Mouse (Mus musculus): Measurements from ENCODE around the gene Rptor. TPM values are rescaled to one million over a fixed set of nuclear protein-coding genes. Genes with fewer than 3 reads are reported as not detected.
A peak's percentile ranks its signal among the peaks of the same experiment; 100 is the strongest.

The Rptor gene
- polyA plus RNA-seq, 1 experiment from 2014 or later, result 12.5 TPM

GRCm38 (mm10) chr11:119692196-119692910, 89.6 kb downstream of the Rptor start:
- no peaks in the 10 kb centered on the region for H3K27me3 ChIP-seq
- H3K9me3 ChIP-seq, result no peaks in the 10 kb centered on the region
- H3K4me3 ChIP-seq, result no peak overlapping the region
- H3K9ac ChIP-seq, result no peak overlapping the region
- ATAC-seq (ENCODE audit: insufficient number of reproducible peaks, insufficient read depth, low FRiP score, low TSS enrichment, low read depth), result no peak
- peaks cover 19% of the 10 kb centered on the region for H3K4me1 ChIP-seq
- 84% methylated on average over 6 of the region's 6 CpGs for WGBS
- no peaks in the 10 kb centered on the region for H3K36me3 ChIP-seq
- H3K27ac ChIP-seq, result no peak overlapping the region
- no peak overlapping the region for H3K4me2 ChIP-seq

- no peak for ATAC-seq (ENCODE audit: insufficient number of reproducible peaks, insufficient read depth, low FRiP score, low TSS enrichment, low read depth)
- H3K4me1 ChIP-seq, result peaks cover 19% of the 10 kb centered on the region
- no peak overlapping the region for H3K27ac ChIP-seq
- no peak overlapping the region for H3K4me2 ChIP-seq
- no peak overlapping the region for H3K9ac ChIP-seq
- no peaks in the 10 kb centered on the region for H3K9me3 ChIP-seq
- no peaks in the 10 kb centered on the region for H3K27me3 ChIP-seq
- no peaks in the 10 kb centered on the region for H3K36me3 ChIP-seq
- H3K4me3 ChIP-seq, result no peak overlapping the region
- WGBS, result 27% methylated on average over 1 of the region's 1 CpGs
These were observed 90.2 kb downstream of the Rptor start for GRCm38 (mm10) chr11:119692911-119693261.

DNA sequence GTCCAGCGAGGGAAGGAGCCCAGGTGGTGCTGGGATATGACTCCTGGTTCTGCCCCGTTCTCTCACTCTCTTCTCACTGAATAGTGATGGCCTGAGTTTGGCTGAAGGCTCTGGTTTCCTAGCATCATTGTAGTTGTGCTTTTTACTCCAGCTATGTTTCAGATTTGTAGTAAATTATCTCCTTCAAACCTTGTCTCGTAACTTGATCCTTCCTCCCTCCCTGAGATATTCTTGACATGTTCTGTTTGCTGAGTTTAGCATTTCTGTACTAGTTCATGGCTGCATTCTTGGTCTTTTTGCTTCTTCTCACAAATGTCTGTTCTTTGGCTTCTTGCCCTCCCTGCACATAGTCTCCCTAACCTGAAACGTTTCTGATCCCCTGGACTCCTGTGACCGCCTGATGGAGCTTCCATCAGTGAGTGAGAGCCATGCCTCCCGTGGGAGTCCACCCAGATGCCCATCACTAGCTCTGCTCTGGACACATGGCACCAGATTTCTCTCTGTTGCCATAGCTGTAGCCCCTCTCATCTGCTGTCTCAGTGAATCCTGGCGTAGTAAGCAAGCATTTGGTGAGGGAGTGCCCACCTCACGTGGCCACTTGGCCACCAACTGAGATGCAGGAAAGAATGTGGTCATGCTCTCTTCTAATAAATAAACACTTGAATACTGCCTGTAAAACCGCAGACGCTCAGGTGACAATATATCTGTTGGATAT, 91.6 kb downstream of the Rptor start:
- H3K27me3 ChIP-seq, result no peaks in the 10 kb centered on the region
- no peaks in the 10 kb centered on the region for H3K36me3 ChIP-seq
- 67% methylated on average over 10 of the region's 10 CpGs for WGBS
- no peak for ATAC-seq (ENCODE audit: insufficient number of reproducible peaks, insufficient read depth, low FRiP score, low TSS enrichment, low read depth)
- peak overlapping the region; percentile 5; the same call in 1 of the 2 replicates for H3K27ac ChIP-seq
- no peak overlapping the region for H3K4me2 ChIP-seq
- peaks cover 19% of the 10 kb centered on the region for H3K4me1 ChIP-seq
- no peak overlapping the region for H3K9ac ChIP-seq
- H3K9me3 ChIP-seq, result no peaks in the 10 kb centered on the region
- H3K4me3 ChIP-seq, result no peak overlapping the region

DNA sequence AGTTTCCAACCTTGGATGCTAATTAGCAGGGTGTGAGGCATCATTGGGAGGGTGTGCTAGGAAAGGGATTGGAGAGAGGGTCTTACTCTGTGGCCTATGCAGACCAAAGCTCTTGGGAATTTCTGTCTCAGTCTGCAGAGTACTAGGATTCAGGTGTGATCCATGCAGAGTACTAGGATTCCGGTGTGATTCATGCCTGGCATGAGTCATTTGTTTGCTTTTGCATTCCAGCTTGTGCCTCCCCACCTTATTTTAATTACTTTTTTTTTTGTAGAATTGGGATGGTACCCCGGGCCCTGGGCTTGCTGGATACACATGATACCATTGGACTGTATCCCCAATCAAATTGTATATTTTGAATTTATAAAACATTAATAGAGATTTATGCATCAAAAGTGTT, 93.7 kb downstream of the Rptor start:
- ATAC-seq (ENCODE audit: insufficient number of reproducible peaks, insufficient read depth, low FRiP score, low TSS enrichment, low read depth), result no peak

GRCm38 (mm10) chr11:119705381-119706066, 102.8 kb downstream of the Rptor start:
- H3K27ac ChIP-seq, result no peak overlapping the region
- no peaks in the 10 kb centered on the region for H3K27me3 ChIP-seq
- peaks cover 24% of the 10 kb centered on the region for H3K4me1 ChIP-seq
- H3K4me2 ChIP-seq, result no peak overlapping the region
- no peak for ATAC-seq (ENCODE audit: insufficient number of reproducible peaks, insufficient read depth, low FRiP score, low TSS enrichment, low read depth)
- 87% methylated on average over 4 of the region's 6 CpGs for WGBS
- no peaks in the 10 kb centered on the region for H3K36me3 ChIP-seq
- H3K9ac ChIP-seq, result no peak overlapping the region
- H3K9me3 ChIP-seq, result no peaks in the 10 kb centered on the region
- no peak overlapping the region for H3K4me3 ChIP-seq

More for the DNA sequence above, 93.7 kb downstream of the Rptor start:
- Histone ChIP-seq H3K27me3 (no peaks in the 10 kb centered on the region), H3K4me1 (peaks cover 15% of the 10 kb centered on the region), H3K36me3 (no peaks in the 10 kb centered on the region), H3K9me3 (no peaks in the 10 kb centered on the region), H3K4me3 (no peak overlapping the region), H3K9ac (no peak overlapping the region), H3K4me2 (no peak overlapping the region), H3K27ac (no peak overlapping the region)
- WGBS, result 73% methylated on average over 2 of the region's 2 CpGs

DNA sequence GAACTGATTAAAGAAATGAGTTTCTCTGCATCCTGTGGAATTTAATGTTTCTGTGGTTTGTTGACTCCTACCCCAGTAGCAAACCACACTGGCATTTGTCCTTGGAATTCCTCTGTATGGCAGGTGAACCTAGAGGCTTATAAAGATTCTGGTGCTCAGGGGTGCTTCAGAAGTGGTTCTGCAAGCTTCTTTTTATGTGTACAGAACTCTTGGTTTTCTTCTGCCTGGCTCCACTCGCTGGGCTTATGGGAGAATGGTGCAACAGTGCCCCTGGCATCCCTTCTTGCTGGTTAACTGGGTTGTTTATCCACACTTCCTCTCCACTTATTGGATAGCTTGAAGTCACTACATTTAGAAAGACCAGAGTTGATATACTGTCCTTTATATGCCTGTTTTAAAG, 104.6 kb downstream of the Rptor start:
- H3K36me3 ChIP-seq, result no peaks in the 10 kb centered on the region
- H3K4me2 ChIP-seq, result no peak overlapping the region
- no peak for ATAC-seq (ENCODE audit: insufficient number of reproducible peaks, insufficient read depth, low FRiP score, low TSS enrichment, low read depth)
- H3K4me3 ChIP-seq, result no peak overlapping the region
- no peak overlapping the region for H3K27ac ChIP-seq
- H3K9me3 ChIP-seq, result no peaks in the 10 kb centered on the region
- H3K27me3 ChIP-seq, result no peaks in the 10 kb centered on the region
- 76% methylated on average over 1 of the region's 1 CpGs for WGBS
- no peak overlapping the region for H3K9ac ChIP-seq
- H3K4me1 ChIP-seq, result peaks cover 24% of the 10 kb centered on the region

GRCm38 (mm10) chr11:119709239-119709638, 106.5 kb downstream of the Rptor start:
- WGBS, result 46% methylated on average over 4 of the region's 4 CpGs

GRCm38 (mm10) chr11:119710338-119710737, 107.6 kb downstream of the Rptor start:
- Histone ChIP-seq H3K9me3 (no peaks in the 10 kb centered on the region), H3K36me3 (no peaks in the 10 kb centered on the region), H3K27ac (no peak overlapping the region), H3K27me3 (no peaks in the 10 kb centered on the region), H3K9ac (no peak overlapping the region), H3K4me3 (no peak overlapping the region), H3K4me1 (peaks cover 29% of the 10 kb centered on the region), H3K4me2 (no peak overlapping the region)
- ATAC-seq (ENCODE audit: insufficient number of reproducible peaks, insufficient read depth, low FRiP score, low TSS enrichment, low read depth), result no peak
- 96% methylated on average over 3 of the region's 3 CpGs for WGBS

More at GRCm38 (mm10) chr11:119709239-119709638, 106.5 kb downstream of the Rptor start:
- Histone ChIP-seq H3K4me1 (peaks cover 24% of the 10 kb centered on the region), H3K4me2 (no peak overlapping the region), H3K27ac (0 out of 2 replicates have a peak overlapping the region, but pooled peaks have one; percentile 18), H3K4me3 (no peak overlapping the region), H3K27me3 (no peaks in the 10 kb centered on the region), H3K9ac (no peak overlapping the region), H3K36me3 (no peaks in the 10 kb centered on the region), H3K9me3 (no peaks in the 10 kb centered on the region)
- no peak for ATAC-seq (ENCODE audit: insufficient number of reproducible peaks, insufficient read depth, low FRiP score, low TSS enrichment, low read depth)

DNA sequence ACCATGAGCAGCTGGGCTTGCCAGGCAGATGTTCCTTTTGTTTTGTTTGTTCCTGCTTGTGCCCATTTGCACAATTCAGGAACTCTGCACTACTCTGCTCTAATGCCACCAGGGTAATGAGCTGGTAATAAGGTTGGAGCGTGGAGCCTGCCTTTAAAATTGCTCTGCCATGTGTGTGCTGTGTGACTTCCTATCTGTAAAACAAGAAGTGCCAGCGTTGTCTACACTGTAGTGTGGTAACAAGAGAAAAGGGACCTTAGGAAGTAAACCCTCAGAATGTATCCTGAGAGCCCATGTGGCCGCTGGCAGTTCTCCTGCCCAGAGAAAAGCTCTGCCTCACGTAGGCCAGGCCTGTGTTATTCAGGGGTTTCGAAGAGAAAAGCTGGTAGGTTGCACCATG, 108.1 kb downstream of the Rptor start:
- no peaks in the 10 kb centered on the region for H3K27me3 ChIP-seq
- H3K4me2 ChIP-seq, result no peak overlapping the region
- H3K9ac ChIP-seq, result no peak overlapping the region
- no peak overlapping the region for H3K27ac ChIP-seq
- ATAC-seq (ENCODE audit: insufficient number of reproducible peaks, insufficient read depth, low FRiP score, low TSS enrichment, low read depth), result no peak
- H3K9me3 ChIP-seq, result no peaks in the 10 kb centered on the region
- 76% methylated on average over 5 of the region's 5 CpGs for WGBS
- H3K36me3 ChIP-seq, result no peaks in the 10 kb centered on the region
- peaks cover 29% of the 10 kb centered on the region for H3K4me1 ChIP-seq
- H3K4me3 ChIP-seq, result no peak overlapping the region

DNA sequence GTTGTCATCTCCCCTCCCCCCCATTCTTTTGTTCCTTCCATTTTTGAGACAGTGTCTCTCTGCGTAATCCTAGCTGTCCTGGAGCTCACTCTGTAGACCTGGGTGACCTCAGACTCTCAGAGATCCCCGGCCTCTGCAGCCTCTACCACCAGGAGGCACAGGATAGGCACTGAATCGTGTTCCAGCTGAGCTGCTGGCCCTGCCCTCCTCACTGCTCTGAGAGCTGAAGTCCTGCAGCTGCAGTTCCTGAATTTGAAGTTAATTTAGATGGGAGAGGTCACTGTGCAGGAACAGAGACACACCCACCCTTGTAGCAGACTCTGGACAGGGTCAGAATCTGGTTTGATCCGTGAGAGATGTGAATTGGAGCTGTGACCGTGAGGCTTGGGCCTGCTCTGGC, 112.7 kb downstream of the Rptor start:
- ATAC-seq (ENCODE audit: insufficient number of reproducible peaks, insufficient read depth, low FRiP score, low TSS enrichment, low read depth), result no peak
- no peak overlapping the region for H3K9ac ChIP-seq
- no peaks in the 10 kb centered on the region for H3K36me3 ChIP-seq
- no peak overlapping the region for H3K4me2 ChIP-seq
- peaks cover 5% of the 10 kb centered on the region; the same call in 1 of the 2 replicates for H3K4me1 ChIP-seq
- peaks cover 7% of the 10 kb centered on the region; the same call in 1 of the 2 replicates for H3K9me3 ChIP-seq
- no peak overlapping the region for H3K4me3 ChIP-seq
- no peaks in the 10 kb centered on the region for H3K27me3 ChIP-seq
- WGBS, result 59% methylated on average over 5 of the region's 5 CpGs
- no peak overlapping the region for H3K27ac ChIP-seq

DNA sequence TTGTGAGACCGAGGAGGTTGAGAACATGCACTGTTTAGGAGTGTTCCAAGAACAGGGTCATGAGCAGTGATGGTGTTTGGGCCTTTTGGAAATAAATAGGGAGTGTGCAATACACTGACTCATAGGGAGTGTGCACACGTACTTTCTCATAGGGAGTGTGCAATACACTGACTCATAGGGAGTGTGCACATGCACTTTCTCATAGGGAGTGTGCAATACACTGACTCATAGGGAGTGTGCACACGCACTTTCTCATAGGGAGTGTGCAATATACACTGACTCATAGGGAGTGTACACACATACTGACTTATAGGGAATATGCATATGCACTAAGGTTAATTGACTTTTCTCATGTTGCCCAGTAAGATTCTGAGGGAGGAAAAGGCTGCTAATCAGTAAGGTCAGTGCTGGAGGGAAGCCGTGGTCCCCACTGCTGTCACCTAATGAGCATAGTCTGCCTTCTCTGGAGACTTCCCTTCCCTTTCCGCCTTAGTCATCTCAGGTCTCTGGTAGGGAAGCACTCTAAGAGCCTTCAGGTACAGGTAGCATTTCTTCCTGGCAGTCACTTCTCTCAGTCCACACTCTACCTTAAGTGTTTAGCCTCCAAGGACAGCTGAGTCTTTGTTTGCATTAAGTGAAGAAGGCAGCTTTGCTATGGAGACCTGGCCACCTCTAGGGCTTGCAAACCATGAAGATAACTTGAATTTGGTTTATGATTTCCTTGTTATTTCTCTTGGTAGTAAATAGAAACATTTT, 113.3 kb downstream of the Rptor start:
- Histone ChIP-seq H3K4me3 (no peak overlapping the region), H3K9me3 (peaks cover 7% of the 10 kb centered on the region; the same call in 1 of the 2 replicates), H3K27me3 (no peaks in the 10 kb centered on the region), H3K36me3 (no peaks in the 10 kb centered on the region), H3K9ac (no peak overlapping the region), H3K27ac (no peak overlapping the region), H3K4me2 (no peak overlapping the region), H3K4me1 (peaks cover 5% of the 10 kb centered on the region; the same call in 1 of the 2 replicates)
- 90% methylated on average over 5 of the region's 5 CpGs for WGBS
- ATAC-seq (ENCODE audit: insufficient number of reproducible peaks, insufficient read depth, low FRiP score, low TSS enrichment, low read depth), result no peak
